Mouse (Mus musculus): ENCODE results near the gene Brd3.

DNA sequence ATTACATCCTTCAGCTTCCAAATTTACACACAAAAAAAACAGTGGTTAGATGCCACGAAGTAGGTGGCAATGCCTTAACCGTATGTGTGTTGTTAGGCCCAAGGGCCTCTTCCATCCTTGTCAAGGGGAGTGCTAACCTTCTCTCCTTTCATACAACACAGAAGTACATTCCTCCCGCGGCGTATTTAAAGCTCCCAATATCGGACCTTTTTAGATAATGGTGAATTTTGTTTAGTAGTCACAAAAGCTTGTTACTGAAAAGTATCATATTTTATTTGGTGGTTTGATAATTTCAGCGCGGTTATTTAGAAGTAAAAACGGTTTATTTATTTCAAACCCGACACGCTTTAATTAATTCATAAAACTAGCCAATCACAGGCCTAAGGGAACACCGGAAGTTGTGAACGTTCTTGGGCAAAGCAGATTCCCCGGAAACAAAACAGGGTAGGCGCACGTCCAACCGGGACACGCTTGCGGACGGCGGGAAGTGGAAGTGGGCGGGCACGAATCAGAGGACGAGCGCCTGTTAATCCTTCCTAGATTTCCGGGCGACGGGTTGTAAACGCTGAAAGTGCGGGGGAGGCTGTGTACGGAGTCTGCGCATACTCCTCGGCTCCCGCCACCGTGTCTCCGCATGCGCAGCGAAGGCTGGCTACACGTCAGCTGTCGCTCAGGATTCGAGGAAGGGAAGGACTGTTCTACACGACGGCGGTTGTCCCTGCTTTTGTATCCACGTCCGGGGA, 32.5 kb upstream of the Brd3 start:
- TF ChIP-seq CTCF (conservative IDR thresholded peaks at IDR 0.05; ENCODE audit: low read length) (no peak), NANOG (IDR thresholded peaks at IDR 0.05; ENCODE audit: borderline replicate concordance, low read length) (no peak), POU5F1 (IDR thresholded peaks at IDR 0.05; ENCODE audit: borderline replicate concordance, low read length) (no peak)

All from E14TG2a.4 (cell line).